Mouse (Mus musculus) T-helper 1 cell (primary cell): ENCODE data around the gene Vstm2l.

Experiments
- in situ Hi-C: fragments of 300-600 bp; cut with MboI, MseI; formaldehyde crosslinking; loops from one replicate; pipeline ENCODE4 v1.15.1; 2025; ENCODE audit warnings: high pct_unique_total_duplicates

Vstm2l gene

GRCm38 (mm10) chr2:157932655-157933054 lies 18.2 kb downstream of the Vstm2l start:
- in situ Hi-C loops: no loop called here

- in situ Hi-C loops: no loop called here
Observed at GRCm38 (mm10) chr2:157935444-157936171, 21.2 kb downstream of the Vstm2l start.

DNA sequence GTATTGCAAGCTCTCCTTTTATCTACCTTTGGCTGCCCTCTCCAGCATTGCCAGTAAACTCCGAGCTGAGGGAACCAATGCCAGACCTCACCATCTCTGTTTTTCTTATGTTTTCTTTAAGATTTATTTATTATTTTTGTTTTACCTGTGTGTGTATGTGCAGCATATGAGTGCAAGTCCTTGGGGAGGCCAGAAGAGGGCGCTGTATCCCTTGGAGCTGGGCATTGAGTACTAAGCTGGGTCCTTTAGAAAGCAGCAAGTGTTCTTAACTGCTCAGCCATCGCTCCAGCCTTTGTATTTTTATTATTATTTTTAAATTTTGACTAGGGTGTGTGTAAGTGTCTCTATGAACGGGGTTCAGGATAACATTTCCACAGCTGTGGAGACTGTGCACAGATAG lies 22.2 kb downstream of the Vstm2l start:
- in situ Hi-C loops: no loop called here

- in situ Hi-C loops: no loop called here
Observed at GRCm38 (mm10) chr2:157940586-157941185, 26.2 kb downstream of the Vstm2l start.

GRCm38 (mm10) chr2:157943514-157944155 lies 29.2 kb downstream of the Vstm2l start:
- in situ Hi-C loops: no loop called here

DNA sequence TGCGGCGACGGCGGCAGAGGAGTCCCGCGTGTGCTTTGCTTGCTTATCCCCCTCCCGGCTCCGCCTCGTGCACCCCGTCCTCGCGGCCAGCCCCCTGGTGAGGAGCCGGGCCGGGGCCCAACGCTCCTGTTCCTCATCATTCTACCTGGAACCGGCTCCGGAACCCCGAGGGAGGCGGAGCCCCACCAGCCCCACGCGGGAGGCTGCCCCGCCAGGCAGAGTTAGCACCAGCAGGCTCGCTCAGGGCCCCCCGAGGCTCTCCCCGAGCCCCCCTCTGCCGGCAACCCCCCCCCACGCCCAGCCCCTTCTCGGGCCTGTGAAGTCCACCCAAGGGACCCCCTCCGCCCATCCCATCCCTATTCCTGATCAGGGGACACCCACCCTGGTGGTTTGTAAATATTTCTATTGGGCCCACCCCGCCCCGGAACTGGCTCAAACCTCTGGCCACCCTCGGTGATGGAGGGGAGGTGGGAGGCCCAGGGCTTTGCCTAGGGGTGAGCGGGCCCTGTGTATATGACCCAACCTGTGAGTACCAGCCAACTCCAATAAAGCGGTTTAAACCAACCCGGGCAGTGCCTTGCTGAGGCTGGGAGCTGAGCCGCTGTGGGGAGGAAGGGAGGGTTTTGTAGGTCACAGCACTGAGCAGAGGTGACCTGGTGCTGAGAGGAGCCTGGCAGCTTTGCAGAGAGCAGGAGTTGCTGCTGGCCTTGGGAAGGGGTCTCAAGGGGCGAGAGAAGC lies 29.9 kb downstream of the Vstm2l start:
- in situ Hi-C loops: no loop called here

- in situ Hi-C loops: no loop called here
Observed at GRCm38 (mm10) chr2:157953978-157954377, 39.5 kb downstream of the Vstm2l start.

GRCm38 (mm10) chr2:157957707-157958108 lies 43.3 kb downstream of the Vstm2l start:
- in situ Hi-C loops: no loop called here

DNA sequence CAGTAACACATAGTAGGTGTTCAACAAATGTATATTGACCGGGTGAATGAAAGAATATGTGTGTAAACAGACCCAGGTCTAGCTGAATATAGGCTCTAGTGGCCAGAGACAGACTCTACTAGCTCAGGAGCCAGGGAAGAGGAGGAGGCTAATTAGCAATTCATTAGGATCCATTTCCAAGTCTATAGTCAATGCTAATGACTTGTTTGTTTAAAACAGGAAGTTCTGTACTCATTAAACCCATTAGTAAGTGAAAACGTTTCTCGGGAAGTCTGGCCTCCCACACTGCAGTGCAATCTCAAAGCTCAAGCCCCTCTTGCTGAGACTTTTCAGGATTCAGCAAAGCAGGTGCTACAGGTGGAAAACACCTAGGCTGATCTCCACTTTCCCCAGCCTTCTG lies 53.4 kb downstream of the Vstm2l start:
- in situ Hi-C loops: no loop called here

- in situ Hi-C loops: no loop called here
Observed at GRCm38 (mm10) chr2:157970124-157970523, 55.7 kb downstream of the Vstm2l start.

DNA sequence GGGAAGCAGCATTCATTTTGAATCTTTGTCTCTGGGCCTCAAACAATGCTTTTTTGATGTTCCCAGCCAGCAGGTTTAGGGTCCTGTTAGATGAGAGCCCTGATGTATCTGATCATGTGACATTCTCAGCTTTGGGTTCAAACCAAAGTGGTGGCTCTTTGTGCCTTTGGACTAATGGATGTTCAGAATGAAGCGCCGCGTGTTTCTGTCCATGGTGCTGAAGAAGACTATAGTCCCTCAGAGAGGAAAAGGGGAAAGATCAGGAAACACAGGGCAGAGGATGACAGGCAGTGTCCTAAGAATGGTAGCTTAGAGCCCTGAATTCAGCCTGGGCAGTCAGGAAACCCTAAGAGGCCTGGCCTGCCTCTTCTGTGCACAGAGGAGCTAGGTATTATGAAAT lies 56.2 kb downstream of the Vstm2l start:
- in situ Hi-C loops: no loop called here

DNA sequence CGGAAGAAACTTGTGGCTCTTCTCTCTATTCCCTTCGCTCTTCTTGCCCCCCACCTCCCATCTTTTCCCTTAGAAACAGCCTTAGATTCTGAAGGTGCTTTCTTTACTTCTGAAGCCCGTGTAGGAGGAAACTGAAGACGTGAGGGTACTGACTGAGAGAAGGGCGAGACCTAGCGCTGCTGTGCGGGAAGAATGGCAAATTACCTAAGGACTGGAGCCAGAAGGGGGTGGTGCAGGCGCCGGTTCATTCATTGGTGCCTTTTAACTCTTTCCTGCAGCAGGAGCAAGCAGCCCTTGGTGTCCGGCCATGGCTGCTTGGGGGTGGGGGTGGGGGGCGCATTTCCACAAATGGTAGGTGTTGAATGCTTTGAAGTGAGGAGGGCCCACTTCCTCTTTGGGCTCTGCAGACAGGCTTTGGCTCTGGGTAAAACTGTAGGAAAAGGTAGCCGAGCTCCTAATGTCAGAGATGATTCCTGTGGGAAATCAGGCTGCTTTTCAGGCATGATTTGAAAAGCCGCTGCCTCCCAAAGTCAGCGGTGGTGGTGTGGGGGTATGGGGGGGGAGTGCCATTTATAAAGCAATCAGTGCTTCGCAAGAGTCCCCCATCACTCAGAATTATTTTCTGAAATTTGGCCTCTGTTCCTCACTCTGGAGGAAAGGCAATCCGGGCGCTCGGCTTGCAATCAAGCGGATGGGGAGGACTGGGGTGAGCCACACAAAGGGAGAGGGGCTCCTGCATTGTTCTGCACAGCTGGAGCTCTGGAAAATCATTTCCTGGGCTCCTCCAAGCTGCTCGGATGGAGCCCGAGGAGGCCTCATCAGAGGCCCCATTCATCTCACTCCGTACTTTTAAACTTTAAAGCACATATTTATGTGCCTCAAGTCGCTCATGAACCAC lies 60.4 kb downstream of the Vstm2l start:
- in situ Hi-C loops: no loop called here

GRCm38 (mm10) chr2:157975595-157975994 lies 61.1 kb downstream of the Vstm2l start:
- in situ Hi-C loops: no loop called here

DNA sequence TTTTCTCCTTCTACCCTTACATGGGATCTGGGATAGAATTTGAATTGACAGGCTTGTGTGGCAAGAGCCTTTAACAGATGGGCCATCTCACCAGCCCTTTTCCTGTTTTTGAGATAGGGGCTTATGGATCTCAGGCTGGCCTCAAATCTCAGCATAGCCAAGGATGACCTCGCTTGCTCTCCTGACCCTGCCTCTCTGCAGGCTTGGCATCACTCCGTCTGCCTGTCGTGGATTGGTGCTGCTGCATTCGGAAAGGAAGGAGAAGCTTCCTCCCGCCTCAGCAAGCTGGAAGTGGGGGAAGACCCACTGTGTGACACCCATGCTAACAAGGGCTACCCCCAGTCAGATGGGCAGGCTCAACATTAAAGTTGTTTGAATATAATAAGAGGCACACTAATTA lies 64.8 kb downstream of the Vstm2l start:
- in situ Hi-C loops: no loop called here

- in situ Hi-C loops: no loop called here
Observed at GRCm38 (mm10) chr2:157982727-157983126, 68.3 kb downstream of the Vstm2l start.

GRCm38 (mm10) chr2:157983276-157983675 lies 68.8 kb downstream of the Vstm2l start:
- in situ Hi-C loops: no loop called here

DNA sequence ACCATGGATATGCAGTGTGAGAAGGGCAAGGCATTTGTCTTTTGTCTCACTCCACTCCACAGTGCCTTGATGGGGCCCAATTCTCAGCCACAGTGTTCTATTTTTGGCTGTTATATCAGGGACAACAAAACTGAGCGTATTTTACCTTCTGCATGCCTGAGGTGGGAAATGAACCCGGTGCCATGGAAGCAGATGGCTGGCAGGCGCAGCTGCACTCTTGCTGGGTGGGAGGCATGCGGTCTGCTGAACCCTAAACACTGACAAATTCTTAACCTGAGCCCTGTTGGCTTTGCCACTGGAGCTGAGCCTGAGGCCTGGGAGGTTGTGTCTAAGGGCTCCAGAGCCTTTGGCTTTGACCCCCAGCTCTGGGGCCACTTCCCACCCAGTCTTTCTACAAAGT lies 71.2 kb downstream of the Vstm2l start:
- in situ Hi-C loops: no loop called here

GRCm38 (mm10) chr2:157986235-157986634 lies 71.8 kb downstream of the Vstm2l start:
- in situ Hi-C loops: no loop called here

GRCm38 (mm10) chr2:157988416-157989190 lies 74.2 kb downstream of the Vstm2l start:
- in situ Hi-C loops: no loop called here

DNA sequence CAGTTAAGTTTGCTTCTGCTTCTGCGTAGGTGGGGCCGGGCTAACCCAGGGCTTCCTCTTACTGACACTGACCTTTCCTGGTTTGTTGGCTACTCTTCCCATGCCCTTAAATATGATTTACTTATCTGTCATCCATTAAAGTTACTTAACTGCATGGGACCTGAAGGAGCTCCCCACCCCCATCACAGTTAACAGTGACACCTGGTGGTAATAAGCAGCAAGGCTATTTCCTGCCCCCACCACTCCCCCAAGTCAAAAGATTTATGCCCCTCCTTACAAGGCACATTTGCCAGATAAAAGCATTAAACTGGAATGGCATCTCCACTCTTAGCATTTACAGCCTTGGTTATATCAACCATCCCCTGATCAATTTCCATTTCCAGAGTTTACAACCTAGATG lies 75.5 kb downstream of the Vstm2l start:
- in situ Hi-C loops: no loop called here

GRCm38 (mm10) chr2:157991026-157991425 lies 76.6 kb downstream of the Vstm2l start:
- in situ Hi-C loops: no loop called here
